Mouse (Mus musculus) heart, embryonic 11.5 days (tissue): ENCODE measurements around the gene Slc24a2. TPM values are rescaled to one million over a fixed set of nuclear protein-coding genes. Genes with fewer than 3 reads are reported as not detected.

Source experiments
- ATAC-seq: fragments of 200-750 bp; cut with Nextera tagmentation; replicated peaks from 2 replicates; pipeline ENCODE4 v1.8.0; 2017; ENCODE audit warnings: moderate library complexity; ENCODE audit not compliant: insufficient number of reproducible peaks, low FRiP score, low TSS enrichment
- H3K27ac ChIP-seq: fragments of 300-500 bp; sonication (generic); 2 replicates; pipeline ENCODE4 v1.5.1; 2014; ENCODE audit warnings: mild to moderate bottlenecking, low read depth, low read length
- H3K27me3 ChIP-seq: fragments of 300-500 bp; sonication (generic); 2 replicates; pipeline ENCODE4 v1.6.1; 2014; ENCODE audit warnings: mild to moderate bottlenecking, low read length, mixed read lengths; ENCODE audit not compliant: control insufficient read depth, insufficient read depth
- H3K36me3 ChIP-seq: fragments of 300-500 bp; sonication (generic); 2 replicates; pipeline ENCODE4 v1.6.1; 2014; ENCODE audit warnings: mild to moderate bottlenecking, low read length, moderate library complexity, mixed read lengths; ENCODE audit not compliant: control insufficient read depth, insufficient read depth
- H3K4me1 ChIP-seq: fragments of 300-500 bp; sonication (generic); 2 replicates; pipeline ENCODE4 v1.6.1; 2014; ENCODE audit warnings: low read length; ENCODE audit not compliant: control insufficient read depth, insufficient read depth
- H3K4me2 ChIP-seq: fragments of 300-500 bp; sonication (generic); 2 replicates; pipeline ENCODE4 v1.6.1; 2014; ENCODE audit warnings: mild to moderate bottlenecking, moderate library complexity
- H3K4me3 ChIP-seq: fragments of 300-500 bp; sonication (generic); 2 replicates; pipeline ENCODE4 v1.5.1; 2014; ENCODE audit warnings: low read depth, low read length
- H3K9ac ChIP-seq: fragments of 300-500 bp; sonication (generic); 2 replicates; pipeline ENCODE4 v1.6.1; 2014; ENCODE audit warnings: mild to moderate bottlenecking, low read depth, low read length, moderate library complexity
- H3K9me3 ChIP-seq: fragments of 300-500 bp; sonication (generic); replicated peaks from 2 replicates; pipeline ENCODE4 v1.6.1; 2016; ENCODE audit warnings: low read length; ENCODE audit not compliant: control insufficient read depth
- WGBS: fragments of 180-500 bp; shearing (Covaris S2); extraction: QIAGEN DNeasy Blood & Tissue Kit; methylation state at CpG from one replicate; pipeline ENCODE4 v1.1.7; 2014; ENCODE audit not compliant: insufficient replicate concordance; 5-methylcytosine and 5-hydroxymethylcytosine counted together
- polyA plus RNA-seq: library from polyadenylated mRNA; unstranded; fragments of >200 nt; fragmentation: Nextera tagmentation; extraction: Ambion mirVana; gene quantifications from 2 replicates; pipeline ENCODE4 v1.2.1, GENCODE M21; 2014

The Slc24a2 gene
- polyA plus RNA-seq, 1 experiment from 2014 or later, result 6.5 TPM

- H3K4me1 ChIP-seq, result no peaks in the 10 kb centered on the region
- 75% methylated on average over 1 of the region's 1 CpGs for WGBS
- H3K4me2 ChIP-seq, result no peak overlapping the region
- H3K4me3 ChIP-seq, result no peak overlapping the region
- H3K9me3 ChIP-seq, result no peaks in the 10 kb centered on the region
- no peaks in the 10 kb centered on the region for H3K36me3 ChIP-seq
- H3K9ac ChIP-seq, result no peak overlapping the region
- no peak overlapping the region for H3K27ac ChIP-seq
- no peak for ATAC-seq
- H3K27me3 ChIP-seq, result no peaks in the 10 kb centered on the region
These were observed 281.5 kb downstream of the Slc24a2 start for GRCm38 (mm10) chr4:86948794-86949193.

- 56% methylated on average over 6 of the region's 6 CpGs for WGBS
- Histone ChIP-seq H3K4me3 (no peak overlapping the region), H3K27ac (no peak overlapping the region), H3K27me3 (no peaks in the 10 kb centered on the region), H3K36me3 (no peaks in the 10 kb centered on the region), H3K4me2 (no peak overlapping the region), H3K4me1 (no peaks in the 10 kb centered on the region), H3K9me3 (no peaks in the 10 kb centered on the region), H3K9ac (no peak overlapping the region)
- no peak for ATAC-seq
These were observed 287.0 kb downstream of the Slc24a2 start for GRCm38 (mm10) chr4:86943296-86943695.

- H3K36me3 ChIP-seq, result no peaks in the 10 kb centered on the region
- H3K4me2 ChIP-seq, result no peak overlapping the region
- 77% methylated on average over 6 of the region's 6 CpGs for WGBS
- H3K27ac ChIP-seq, result no peak overlapping the region
- no peaks in the 10 kb centered on the region for H3K9me3 ChIP-seq
- no peak overlapping the region for H3K9ac ChIP-seq
- no peak for ATAC-seq
- no peak overlapping the region for H3K4me3 ChIP-seq
- no peaks in the 10 kb centered on the region for H3K4me1 ChIP-seq
- no peaks in the 10 kb centered on the region for H3K27me3 ChIP-seq
These were observed 287.6 kb downstream of the Slc24a2 start for GRCm38 (mm10) chr4:86942656-86943055.

GRCm38 (mm10) chr4:86936706-86937105 is 293.6 kb downstream of the Slc24a2 start:
- Histone ChIP-seq H3K4me3 (no peak overlapping the region), H3K36me3 (no peaks in the 10 kb centered on the region), H3K27ac (no peak overlapping the region), H3K27me3 (no peaks in the 10 kb centered on the region), H3K4me1 (no peaks in the 10 kb centered on the region), H3K4me2 (no peak overlapping the region), H3K9me3 (no peaks in the 10 kb centered on the region), H3K9ac (no peak overlapping the region)
- no peak for ATAC-seq
- WGBS, result 53% methylated on average over 3 of the region's 3 CpGs

GRCm38 (mm10) chr4:86936217-86936616 is 294.1 kb downstream of the Slc24a2 start:
- Histone ChIP-seq H3K4me1 (no peaks in the 10 kb centered on the region), H3K9me3 (no peaks in the 10 kb centered on the region), H3K27ac (no peak overlapping the region), H3K4me2 (no peak overlapping the region), H3K9ac (no peak overlapping the region), H3K4me3 (no peak overlapping the region), H3K36me3 (no peaks in the 10 kb centered on the region), H3K27me3 (no peaks in the 10 kb centered on the region)
- no peak for ATAC-seq
- 93% methylated on average over 9 of the region's 9 CpGs for WGBS
